8 mouse cellular contexts compared by ENCODE assay signal in genomic region chr14:52196230-52197155, GRCm38 (mm10). TPM values are rescaled to one million over a fixed set of nuclear protein-coding genes. Genes with fewer than 3 reads are reported as not detected.
DNase-seq lines count a peak whose midpoint lies in the region; ATAC-seq and TF ChIP-seq lines count a peak whose summit lies in the region.

No protein-coding gene starts in this region.

- peak overlapping the region; percentile 79 for H3K4me3 ChIP-seq in embryonic fibroblast, embryonic 13.5 days (ENCODE audit: insufficient read depth, low read length)
- peak overlapping the region; percentile 98 for H3K4me3 ChIP-seq in intestine, embryonic 16.5 days (ENCODE audit: low read length)
- peak overlapping the region; percentile 100 for H3K4me3 ChIP-seq in midbrain, embryonic 12.5 days

- no peaks in the 10 kb centered on the region for H3K27me3 ChIP-seq in intestine, embryonic 16.5 days (replicated peaks; ENCODE audit: control insufficient read depth, insufficient read depth, low read length)
- H3K27me3 ChIP-seq in midbrain, embryonic 12.5 days: no peaks in the 10 kb centered on the region

- H3K4me2 ChIP-seq in intestine, embryonic 16.5 days (ENCODE audit: low read depth, low read length): peak overlapping the region; percentile 77
- H3K4me2 ChIP-seq in midbrain, embryonic 12.5 days (replicated peaks): peak overlapping the region; percentile 68

- TF ChIP-seq POLR2A in embryonic fibroblast, embryonic 13.5 days (IDR thresholded peaks at IDR 0.05; ENCODE audit: low read depth, low read length): no peak; the same call in 1 of the 2 replicates

- H3K9ac ChIP-seq in intestine, embryonic 16.5 days (ENCODE audit: low read depth, low read length): peak overlapping the region; percentile 98
- peak overlapping the region; percentile 98 for H3K9ac ChIP-seq in midbrain, embryonic 12.5 days (replicated peaks)

- H3K4me1 ChIP-seq in embryonic fibroblast, embryonic 13.5 days (ENCODE audit: control insufficient read depth, insufficient read depth, low read length): no peaks in the 10 kb centered on the region; the same call in 1 of the 2 replicates
- peaks cover 6% of the 10 kb centered on the region for H3K4me1 ChIP-seq in intestine, embryonic 16.5 days (ENCODE audit: control insufficient read depth, insufficient read depth, low read length)
- H3K4me1 ChIP-seq in midbrain, embryonic 12.5 days: peaks cover 15% of the 10 kb centered on the region

- no peak for DNase-seq in cerebellum, adult 11 months
- DNase-seq in retina, embryonic 14.5 days (ENCODE audit: low spot score): peak; percentile 34
- DNase-seq in retina, postnatal 1 day: no peak
- no peak for DNase-seq in urinary bladder, adult 2 months (ENCODE audit: low spot score)

- ATAC-seq in cerebellum, adult (ENCODE audit: insufficient number of reproducible peaks, low FRiP score, low TSS enrichment): 0 out of 2 replicates have a peak, but pooled peaks have one; percentile 8
- peak; percentile 32 for ATAC-seq in intestine, embryonic 16.5 days
- peak; percentile 41 for ATAC-seq in midbrain, embryonic 12.5 days (ENCODE audit: low FRiP score, low read depth)

- H3K27ac ChIP-seq in embryonic fibroblast, embryonic 13.5 days (ENCODE audit: insufficient read depth, low read length): peak overlapping the region; percentile 93
- peak overlapping the region; percentile 98 for H3K27ac ChIP-seq in intestine, embryonic 16.5 days (ENCODE audit: low read length)
- peak overlapping the region; percentile 98 for H3K27ac ChIP-seq in midbrain, embryonic 12.5 days (replicated peaks)

- WGBS in intestine, embryonic 16.5 days: under 1% methylated on average over 51 of the region's 59 CpGs
- 1% methylated on average over 56 of the region's 59 CpGs for WGBS in midbrain, embryonic 12.5 days

- H3K36me3 ChIP-seq in intestine, embryonic 16.5 days (ENCODE audit: control insufficient read depth, insufficient read depth, low read length): peaks cover 7% of the 10 kb centered on the region; the same call in 1 of the 2 replicates
- peaks cover 39% of the 10 kb centered on the region for H3K36me3 ChIP-seq in midbrain, embryonic 12.5 days

- no peak for TF ChIP-seq CTCF in embryonic fibroblast, embryonic 13.5 days (IDR thresholded peaks at IDR 0.05; ENCODE audit: borderline replicate concordance, insufficient read depth, low read length)

- H3K9me3 ChIP-seq in intestine, embryonic 16.5 days (ENCODE audit: control insufficient read depth, low read length): no peaks in the 10 kb centered on the region
- no peaks in the 10 kb centered on the region for H3K9me3 ChIP-seq in midbrain, embryonic 12.5 days

RNA-seq across cellular contexts. Expression of gene Supt16, which starts 0.7 kb away (rescaled TPM):
- 83.0 and 88.6 TPM in 2 replicates for polyA plus RNA-seq in embryonic fibroblast, embryonic 13.5 days (2011; ENCODE audit: insufficient read length, low read depth, missing spikeins)
- 33.2 and 41.1 TPM in 2 replicates for polyA plus RNA-seq in intestine, embryonic 16.5 days (2015; fragmentation: Nextera tagmentation; extraction: Ambion mirVana)
- polyA plus RNA-seq in midbrain, embryonic 12.5 days (2016; fragmentation: Nextera tagmentation; extraction: Ambion mirVana): 75.2 and 82.9 TPM in 2 replicates
- 20.3 and 26.8 TPM in 2 replicates for polyA plus RNA-seq in urinary bladder, adult 2 months (2012; rRNA removed)
